Mouse (Mus musculus) erythroblast, embryonic 14.5 days (primary cell): Measurements from ENCODE around the gene Fgf13.

ENCODE experiments used
- GATA1 ChIP-seq: IDR thresholded peaks from 2 replicates; pipeline ENCODE4 v1.6.1; 2012; ENCODE audit warnings: low read length, inconsistent platforms, mixed read lengths
- TAL1 ChIP-seq: IDR thresholded peaks from 3 replicates; pipeline ENCODE4 v1.6.1; 2012; ENCODE audit warnings: low read length, inconsistent platforms, mixed read lengths

DNA sequence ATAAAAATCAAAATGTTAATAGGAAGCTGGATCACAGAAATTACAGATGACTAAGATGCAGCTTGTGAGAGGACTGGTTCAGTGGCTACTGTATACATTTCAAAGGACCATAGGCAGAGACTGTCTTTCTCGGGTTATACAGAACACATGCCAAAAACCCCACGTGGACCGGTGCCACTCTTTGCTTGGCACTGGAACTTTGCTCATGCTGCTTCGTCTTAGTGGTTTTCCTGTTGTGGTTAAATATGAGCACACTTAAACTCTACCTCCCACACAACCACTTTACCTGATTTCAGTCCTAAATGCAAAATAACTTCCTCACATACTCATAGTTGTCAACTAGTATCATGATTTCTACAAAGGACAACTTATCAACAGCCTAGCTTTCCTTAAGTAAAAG lies 59.6 kb downstream of the Fgf13 start:
- no peak for TF ChIP-seq GATA1
- no peak for TF ChIP-seq TAL1
